Mouse (Mus musculus) 416B (cell line): Measurements from ENCODE around the gene 2010106E10Rik.

ENCODE experiments used
- DNase-seq: peaks from one replicate; pipeline ENCODE4 v3.0.0; 2011; ENCODE audit warnings: low read depth

The 2010106E10Rik gene

GRCm38 (mm10) chrX:112494974-112495373 is at the start of gene 2010106E10Rik:
2010106E10Rik (plus strand) TSS chrX:112495274.
- DNase-seq, result no peak

GRCm38 (mm10) chrX:112505651-112506050 is 10.6 kb downstream of the 2010106E10Rik start:
- no peak for DNase-seq

GRCm38 (mm10) chrX:112524755-112525154 is 29.7 kb downstream of the 2010106E10Rik start:
- DNase-seq, result peak; percentile 73

GRCm38 (mm10) chrX:112543115-112543514 is 48.0 kb downstream of the 2010106E10Rik start:
- peak; percentile 44 for DNase-seq

- no peak for DNase-seq
Measured at GRCm38 (mm10) chrX:112567716-112568115, 72.6 kb downstream of the 2010106E10Rik start.

GRCm38 (mm10) chrX:112600511-112601305 is 105.6 kb downstream of the 2010106E10Rik start, which contains the start of gene Zfp711:
Zfp711 (plus strand) TSS chrX:112600526.
- DNase-seq, result no peak

- no peak for DNase-seq
Measured at GRCm38 (mm10) chrX:112601306-112602120, 106.4 kb downstream of the 2010106E10Rik start.
